Mouse (Mus musculus) layer of hippocampus, adult 2 months (tissue): Measurements from ENCODE around the gene Tcf12. TPM values are rescaled to one million over a fixed set of nuclear protein-coding genes. Genes with fewer than 3 reads are reported as not detected.

Source experiments
- DNase-seq, 2 experiments: peaks; one replicate each; pipeline ENCODE4 v3.0.0; 2022; ENCODE audit warnings: low spot score in 2 of 2
- H3K27ac ChIP-seq: fragments of 200-600 bp; 2 replicates; pipeline ENCODE4 v1.8.1; 2022
- H3K4me3 ChIP-seq: fragments of 200-600 bp; 2 replicates; pipeline ENCODE4 v1.8.1; 2022; ENCODE audit warnings: mild to moderate bottlenecking
- CTCF ChIP-seq: fragments of 200-600 bp; conservative IDR thresholded peaks from 2 replicates; pipeline ENCODE4 v1.8.1; 2022; ENCODE audit warnings: antibody characterized with exemption, mild to moderate bottlenecking, moderate library complexity
- total RNA-seq, 2 experiments: library from RNA; stranded (reverse); gene quantifications; 2 replicates each; pipeline ENCODE4 v1.2.3; 2021

Tcf12 gene
- total RNA-seq, 2 experiments from 2014 or later: 51.3 to 62.7 TPM

DNA sequence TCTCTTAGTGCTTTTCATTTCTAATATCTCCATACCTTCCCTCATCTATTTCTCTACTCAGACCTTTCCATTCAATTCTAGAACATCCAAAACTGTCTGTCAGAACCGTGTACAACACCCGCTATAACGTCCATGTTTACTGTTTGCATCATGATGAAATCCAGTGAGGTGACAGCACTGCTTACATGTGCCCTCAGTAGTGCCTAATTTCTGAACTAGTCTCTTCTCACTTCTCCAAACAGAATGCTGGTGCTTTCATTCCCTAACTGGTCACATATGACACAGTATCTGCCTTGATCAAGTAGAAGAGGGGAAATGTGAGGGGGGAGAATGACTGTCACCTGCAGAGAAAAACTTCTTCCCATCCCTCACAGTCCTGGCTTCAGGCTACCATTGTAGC is 58.5 kb downstream of the Tcf12 start:
- no peak for DNase-seq
- Histone ChIP-seq H3K4me3 (no peak overlapping the region), H3K27ac (no peak overlapping the region)
- TF ChIP-seq CTCF: no peak

DNA sequence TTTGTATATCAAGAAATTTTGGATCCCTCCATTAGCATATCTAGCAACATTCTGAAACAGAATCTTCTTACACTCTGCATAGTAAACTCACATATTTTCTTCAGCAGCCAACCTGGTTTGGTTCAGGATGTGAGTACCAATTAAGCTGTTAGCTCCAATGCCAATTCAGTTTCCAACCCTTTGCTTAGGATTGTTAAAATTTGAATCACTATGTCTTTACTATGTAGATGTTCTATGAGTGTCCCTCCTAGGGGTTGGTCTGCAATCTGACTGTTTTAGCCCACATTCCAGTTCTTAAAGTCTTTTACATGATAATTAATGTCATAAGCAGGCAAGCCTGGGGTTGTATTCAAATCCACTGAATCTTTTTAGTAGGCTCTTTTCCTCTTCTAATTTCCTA is 71.5 kb downstream of the Tcf12 start:
- H3K4me3 ChIP-seq: no peak overlapping the region
- no peak for DNase-seq
- H3K27ac ChIP-seq: no peak overlapping the region
- no peak for TF ChIP-seq CTCF

DNA sequence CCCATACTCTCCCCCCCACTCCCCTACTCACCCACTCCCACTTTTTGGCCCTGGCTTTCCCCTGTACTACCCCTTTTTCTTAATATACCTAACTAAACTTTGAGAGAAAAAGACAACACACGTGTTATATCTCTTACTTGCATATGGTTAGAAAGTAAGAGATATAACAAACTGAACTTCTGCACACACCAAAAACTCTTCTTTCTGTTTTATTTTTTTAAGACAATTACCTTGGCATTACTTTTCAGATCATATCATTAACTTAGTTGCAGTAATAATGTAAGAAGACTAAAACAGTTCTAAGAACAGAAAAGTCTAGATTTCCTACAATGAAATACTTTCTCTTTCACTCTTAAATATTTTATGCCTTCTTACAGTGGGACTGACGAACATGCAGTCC is 72.3 kb downstream of the Tcf12 start:
- DNase-seq: no peak
- H3K27ac ChIP-seq: no peak overlapping the region
- H3K4me3 ChIP-seq: no peak overlapping the region
- no peak for TF ChIP-seq CTCF

- Histone ChIP-seq H3K4me3 (no peak overlapping the region), H3K27ac (no peak overlapping the region)
- TF ChIP-seq CTCF: no peak
- DNase-seq: no peak
Measured at GRCm38 (mm10) chr9:72037059-72037516, 74.6 kb downstream of the Tcf12 start.

GRCm38 (mm10) chr9:72036257-72036656 is 75.4 kb downstream of the Tcf12 start:
- DNase-seq: no peak
- H3K4me3 ChIP-seq: no peak overlapping the region

DNA sequence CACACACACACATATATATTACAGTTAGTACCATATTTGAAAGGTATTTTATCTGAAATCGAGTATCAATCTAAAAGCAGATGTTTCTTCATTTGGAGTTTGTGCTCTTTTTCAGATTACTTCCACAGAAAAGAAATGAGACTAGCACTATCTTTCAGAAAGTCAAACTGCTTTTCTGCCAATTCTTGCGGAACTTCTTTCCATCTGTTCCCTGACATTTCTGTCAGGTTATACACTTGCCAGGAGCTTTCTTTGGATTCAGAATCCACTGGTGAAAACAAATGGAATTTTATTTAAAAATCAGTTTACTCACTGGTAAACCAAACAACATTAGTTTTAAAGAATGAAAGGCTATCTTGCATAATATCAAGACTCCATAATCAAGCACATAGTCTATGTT is 78.4 kb downstream of the Tcf12 start:
- peak; percentile 14 to 40 for DNase-seq
- Histone ChIP-seq H3K27ac (peak overlapping the region; percentile 37; the same call in 1 of the 2 replicates), H3K4me3 (no peak overlapping the region)
- TF ChIP-seq CTCF: no peak

More at GRCm38 (mm10) chr9:72036257-72036656, 75.4 kb downstream of the Tcf12 start:
- H3K27ac ChIP-seq: no peak overlapping the region
- TF ChIP-seq CTCF: no peak

DNA sequence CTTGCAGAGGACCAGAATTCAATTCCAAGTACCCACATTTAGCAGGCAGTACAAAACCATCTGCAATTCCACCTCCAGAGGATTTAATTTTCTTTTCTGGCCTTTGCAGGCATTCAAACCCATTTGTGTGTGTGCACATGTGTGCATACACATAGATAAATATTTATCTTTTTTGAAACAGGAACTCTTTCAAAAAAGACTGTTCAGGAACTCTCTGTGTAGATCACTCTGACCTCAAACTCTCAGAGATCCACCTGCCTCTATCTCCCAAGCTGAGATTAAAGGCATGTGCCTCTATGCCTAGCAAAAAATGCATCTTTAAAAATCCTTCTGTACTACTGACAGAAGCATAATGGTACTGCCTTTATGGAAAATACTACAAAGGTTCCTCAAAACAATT is 81.4 kb downstream of the Tcf12 start:
- H3K27ac ChIP-seq: no peak overlapping the region
- DNase-seq: no peak
- H3K4me3 ChIP-seq: no peak overlapping the region
- no peak for TF ChIP-seq CTCF

DNA sequence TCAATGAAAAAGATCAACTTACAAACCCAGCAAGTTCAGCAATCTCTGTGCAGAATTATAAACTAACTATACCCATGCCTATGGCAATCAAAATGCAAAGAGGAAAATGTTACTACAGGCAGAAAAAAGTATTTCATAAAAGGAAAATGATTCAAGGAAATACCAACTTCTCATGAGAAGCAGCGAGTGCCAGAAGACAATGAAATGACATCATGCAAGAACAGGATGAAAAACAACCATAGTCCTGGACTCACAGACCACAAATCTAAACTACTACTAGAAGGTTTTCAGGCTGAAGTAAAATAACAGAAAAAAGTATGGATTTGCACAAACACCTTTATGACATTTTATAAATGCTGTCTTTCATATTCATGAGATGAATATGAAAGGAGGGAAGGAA is 82.1 kb downstream of the Tcf12 start:
- no peak for DNase-seq
- no peak overlapping the region for H3K4me3 ChIP-seq
- TF ChIP-seq CTCF: no peak
- no peak overlapping the region for H3K27ac ChIP-seq

DNA sequence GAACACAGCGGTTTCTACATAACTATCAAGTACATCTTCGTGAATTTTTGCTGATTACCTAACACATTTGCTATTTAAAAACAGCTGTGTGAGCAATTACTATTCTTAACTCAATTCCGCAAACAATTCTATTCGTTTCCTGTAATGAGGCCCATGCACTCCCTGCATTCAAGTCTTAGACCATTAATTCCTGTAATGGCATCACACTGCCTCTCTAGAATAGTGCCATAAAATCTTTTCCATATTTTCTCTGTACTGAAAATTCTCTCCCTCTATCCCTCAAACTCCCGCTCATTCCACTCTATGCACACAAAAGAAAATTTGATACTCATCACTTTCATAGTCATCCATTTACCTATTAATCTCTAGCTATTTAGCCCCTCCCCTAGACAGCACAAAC is 88.4 kb downstream of the Tcf12 start:
- no peak overlapping the region for H3K4me3 ChIP-seq
- no peak for DNase-seq
- no peak overlapping the region for H3K27ac ChIP-seq
- TF ChIP-seq CTCF: no peak

- TF ChIP-seq CTCF: no peak
- Histone ChIP-seq H3K4me3 (no peak overlapping the region), H3K27ac (no peak overlapping the region)
- DNase-seq: peak; percentile 18 to 27
Measured at GRCm38 (mm10) chr9:72021512-72021911, 90.2 kb downstream of the Tcf12 start.

DNA sequence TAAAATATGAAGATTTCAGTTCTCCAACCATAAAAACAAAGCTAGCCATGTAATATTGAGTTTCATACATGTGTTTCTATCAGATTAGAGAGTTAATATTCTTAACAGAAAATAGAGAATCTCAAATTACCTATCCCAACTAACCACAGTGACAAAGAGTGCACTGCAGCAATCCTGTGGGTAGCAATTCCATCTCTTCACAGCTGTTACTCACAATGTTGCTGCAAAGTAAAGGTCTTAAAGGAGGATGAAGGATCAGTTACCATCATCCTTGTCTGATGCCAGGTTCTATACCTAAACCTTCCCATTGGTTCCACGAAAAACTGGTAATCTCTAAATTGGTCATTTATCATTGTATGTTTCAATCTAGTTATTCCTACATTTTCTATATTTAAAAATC is 95.7 kb downstream of the Tcf12 start:
- TF ChIP-seq CTCF: no peak
- DNase-seq: no peak
- Histone ChIP-seq H3K27ac (no peak overlapping the region), H3K4me3 (no peak overlapping the region)

DNA sequence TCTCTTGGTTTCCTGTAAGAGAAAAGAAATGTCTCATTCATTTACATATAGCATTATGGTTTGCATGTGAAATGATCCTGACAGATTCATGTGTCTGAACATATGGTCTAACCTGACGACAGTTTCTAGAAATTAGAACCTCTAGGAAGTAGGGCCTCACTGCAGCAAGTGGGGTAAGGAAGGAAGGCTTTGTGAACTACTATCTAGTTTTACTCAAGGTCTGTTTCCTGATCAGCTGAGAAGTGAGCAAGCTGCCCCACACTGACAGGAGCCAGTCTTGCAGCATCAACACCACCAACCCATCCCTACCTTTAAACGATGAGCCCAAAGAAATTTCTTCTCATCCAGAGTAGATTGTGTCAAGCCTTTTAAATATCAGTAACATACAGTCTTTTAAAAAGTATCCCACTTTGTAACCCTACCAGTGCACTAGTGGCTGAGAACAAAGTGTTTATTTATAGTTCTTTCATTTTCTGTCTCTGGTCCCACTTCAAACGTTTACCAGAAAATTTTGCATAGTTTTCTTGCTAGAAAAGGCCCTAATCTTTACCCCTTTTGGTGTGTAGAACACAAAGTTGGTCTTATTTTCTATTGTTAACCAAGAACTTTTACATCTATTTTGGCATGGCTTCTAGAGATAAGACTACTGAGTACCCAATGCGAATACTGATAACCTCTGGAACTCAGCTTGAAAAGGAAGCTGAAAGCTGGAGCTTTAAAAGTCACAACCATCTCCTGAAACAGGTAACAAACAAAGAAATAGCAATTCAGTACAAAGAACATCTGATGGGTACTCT is 96.9 kb downstream of the Tcf12 start:
- no peak for TF ChIP-seq CTCF
- H3K27ac ChIP-seq: peak overlapping the region; percentile 28; the same call in 1 of the 2 replicates
- DNase-seq: no peak

GRCm38 (mm10) chr9:72013541-72013940 is 98.1 kb downstream of the Tcf12 start:
- DNase-seq: no peak
- TF ChIP-seq CTCF: no peak
- Histone ChIP-seq H3K4me3 (no peak overlapping the region), H3K27ac (no peak overlapping the region)

More for the DNA sequence above, 96.9 kb downstream of the Tcf12 start:
- H3K4me3 ChIP-seq: no peak overlapping the region

DNA sequence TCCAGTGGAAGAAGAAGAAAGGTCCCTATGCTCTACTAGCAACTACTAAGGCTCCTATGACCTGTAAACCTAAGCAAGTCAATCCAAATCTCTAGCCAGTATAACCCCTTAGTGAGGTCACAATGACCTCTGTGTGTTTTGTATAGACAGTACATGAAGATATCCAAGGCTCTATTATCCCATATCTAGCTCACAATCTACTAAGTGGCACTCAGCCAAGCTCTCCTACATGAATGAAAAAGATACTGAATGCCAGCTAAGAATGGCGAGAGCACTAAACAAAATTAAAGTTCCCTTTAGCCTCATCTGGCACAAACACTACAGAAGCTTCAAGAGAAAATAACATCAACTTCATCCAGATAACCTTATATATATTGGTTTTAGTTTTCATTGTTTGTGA is 103.0 kb downstream of the Tcf12 start:
- Histone ChIP-seq H3K27ac (no peak overlapping the region), H3K4me3 (no peak overlapping the region)
- no peak for TF ChIP-seq CTCF
- no peak for DNase-seq
